Mouse (Mus musculus): ENCODE measurements around the gene Ppm1n. TPM values are rescaled to one million over a fixed set of nuclear protein-coding genes. Genes with fewer than 3 reads are reported as not detected.

Ppm1n gene
- polyA plus RNA-seq, 1 experiment: 5.7 TPM

GRCm38 (mm10) chr7:19301461-19302263, 21.8 kb upstream of the Ppm1n start:
- Histone ChIP-seq H3K4me3 (ENCODE audit: low read depth, low read length) (peak overlapping the region; percentile 33), H3K27me3 (ENCODE audit: control insufficient read depth, insufficient read depth, low read length, poor library complexity, severe bottlenecking) (no peaks in the 10 kb centered on the region), H3K36me3 (ENCODE audit: control insufficient read depth, insufficient read depth, low read length, poor library complexity, severe bottlenecking) (no peaks in the 10 kb centered on the region), H3K9ac (ENCODE audit: low read depth, poor library complexity, severe bottlenecking) (peak overlapping the region; percentile 21; the same call in 1 of the 2 replicates), H3K4me1 (ENCODE audit: control insufficient read depth, insufficient read depth, low read length) (peaks cover 1% of the 10 kb centered on the region), H3K9me3 (replicated peaks; ENCODE audit: control insufficient read depth, insufficient read depth, low read length, poor library complexity, severe bottlenecking) (no peaks in the 10 kb centered on the region), H3K27ac (ENCODE audit: insufficient read depth, low read length) (no peak overlapping the region)
- TF ChIP-seq EP300 (IDR thresholded peaks at IDR 0.05; ENCODE audit: insufficient read depth, low read depth, low read length) (no peak), CTCF (IDR thresholded peaks at IDR 0.05; ENCODE audit: low read depth, low read length) (no peak), POLR2A (IDR thresholded peaks at IDR 0.05; ENCODE audit: insufficient read depth, low read length) (no peak)

- H3K27ac ChIP-seq (ENCODE audit: insufficient read depth, low read length): no peak overlapping the region
- peak overlapping the region; percentile 21; the same call in 1 of the 2 replicates for H3K9ac ChIP-seq (ENCODE audit: low read depth, poor library complexity, severe bottlenecking)
Measured at GRCm38 (mm10) chr7:19300501-19301421, 20.9 kb upstream of the Ppm1n start.

GRCm38 (mm10) chr7:19299194-19299593, 19.3 kb upstream of the Ppm1n start:
- Histone ChIP-seq H3K27me3 (ENCODE audit: control insufficient read depth, insufficient read depth, low read length, poor library complexity, severe bottlenecking) (no peaks in the 10 kb centered on the region), H3K9ac (ENCODE audit: low read depth, poor library complexity, severe bottlenecking) (no peak overlapping the region), H3K9me3 (replicated peaks; ENCODE audit: control insufficient read depth, insufficient read depth, low read length, poor library complexity, severe bottlenecking) (no peaks in the 10 kb centered on the region), H3K4me1 (ENCODE audit: control insufficient read depth, insufficient read depth, low read length) (no peaks in the 10 kb centered on the region), H3K4me3 (ENCODE audit: low read depth, low read length) (no peak overlapping the region), H3K36me3 (ENCODE audit: control insufficient read depth, insufficient read depth, low read length, poor library complexity, severe bottlenecking) (no peaks in the 10 kb centered on the region), H3K27ac (ENCODE audit: insufficient read depth, low read length) (no peak overlapping the region)
- peak; percentile 64 for TF ChIP-seq CTCF (IDR thresholded peaks at IDR 0.05; ENCODE audit: low read depth, low read length)
- TF ChIP-seq POLR2A (IDR thresholded peaks at IDR 0.05; ENCODE audit: insufficient read depth, low read length): no peak

More at GRCm38 (mm10) chr7:19300501-19301421, 20.9 kb upstream of the Ppm1n start:
- H3K9me3 ChIP-seq (replicated peaks; ENCODE audit: control insufficient read depth, insufficient read depth, low read length, poor library complexity, severe bottlenecking): no peaks in the 10 kb centered on the region
- H3K4me3 ChIP-seq (ENCODE audit: low read depth, low read length): peak overlapping the region; percentile 51
- H3K27me3 ChIP-seq (ENCODE audit: control insufficient read depth, insufficient read depth, low read length, poor library complexity, severe bottlenecking): no peaks in the 10 kb centered on the region
- TF ChIP-seq CTCF (IDR thresholded peaks at IDR 0.05; ENCODE audit: low read depth, low read length): peak; percentile 94
- TF ChIP-seq POLR2A (IDR thresholded peaks at IDR 0.05; ENCODE audit: insufficient read depth, low read length): no peak
- 0 out of 2 replicates have a peak, but pooled peaks have one; percentile 13 for TF ChIP-seq EP300 (IDR thresholded peaks at IDR 0.05; ENCODE audit: insufficient read depth, low read depth, low read length)
- H3K4me1 ChIP-seq (ENCODE audit: control insufficient read depth, insufficient read depth, low read length): peaks cover 1% of the 10 kb centered on the region
- H3K36me3 ChIP-seq (ENCODE audit: control insufficient read depth, insufficient read depth, low read length, poor library complexity, severe bottlenecking): no peaks in the 10 kb centered on the region

GRCm38 (mm10) chr7:19297794-19298193, 17.9 kb upstream of the Ppm1n start:
- no peak overlapping the region for H3K27ac ChIP-seq (ENCODE audit: insufficient read depth, low read length)
- H3K4me1 ChIP-seq (ENCODE audit: control insufficient read depth, insufficient read depth, low read length): peaks cover 3% of the 10 kb centered on the region
- no peak for TF ChIP-seq POLR2A (IDR thresholded peaks at IDR 0.05; ENCODE audit: insufficient read depth, low read length)
- no peak for TF ChIP-seq EP300 (IDR thresholded peaks at IDR 0.05; ENCODE audit: insufficient read depth, low read depth, low read length)
- no peak for TF ChIP-seq CTCF (IDR thresholded peaks at IDR 0.05; ENCODE audit: low read depth, low read length)
- H3K27me3 ChIP-seq (ENCODE audit: control insufficient read depth, insufficient read depth, low read length, poor library complexity, severe bottlenecking): no peaks in the 10 kb centered on the region
- H3K9ac ChIP-seq (ENCODE audit: low read depth, poor library complexity, severe bottlenecking): no peak overlapping the region
- no peaks in the 10 kb centered on the region for H3K9me3 ChIP-seq (replicated peaks; ENCODE audit: control insufficient read depth, insufficient read depth, low read length, poor library complexity, severe bottlenecking)
- no peaks in the 10 kb centered on the region for H3K36me3 ChIP-seq (ENCODE audit: control insufficient read depth, insufficient read depth, low read length, poor library complexity, severe bottlenecking)
- no peak overlapping the region for H3K4me3 ChIP-seq (ENCODE audit: low read depth, low read length)

- peak; percentile 11 for TF ChIP-seq CTCF (IDR thresholded peaks at IDR 0.05; ENCODE audit: low read depth, low read length)
- no peak for TF ChIP-seq POLR2A (IDR thresholded peaks at IDR 0.05; ENCODE audit: insufficient read depth, low read length)
- TF ChIP-seq EP300 (IDR thresholded peaks at IDR 0.05; ENCODE audit: insufficient read depth, low read depth, low read length): no peak
- Histone ChIP-seq H3K4me3 (ENCODE audit: low read depth, low read length) (no peak overlapping the region), H3K36me3 (ENCODE audit: control insufficient read depth, insufficient read depth, low read length, poor library complexity, severe bottlenecking) (no peaks in the 10 kb centered on the region), H3K27me3 (ENCODE audit: control insufficient read depth, insufficient read depth, low read length, poor library complexity, severe bottlenecking) (no peaks in the 10 kb centered on the region), H3K27ac (ENCODE audit: insufficient read depth, low read length) (no peak overlapping the region), H3K4me1 (ENCODE audit: control insufficient read depth, insufficient read depth, low read length) (peaks cover 3% of the 10 kb centered on the region), H3K9me3 (replicated peaks; ENCODE audit: control insufficient read depth, insufficient read depth, low read length, poor library complexity, severe bottlenecking) (no peaks in the 10 kb centered on the region), H3K9ac (ENCODE audit: low read depth, poor library complexity, severe bottlenecking) (no peak overlapping the region)
Measured at GRCm38 (mm10) chr7:19297034-19297433, 17.2 kb upstream of the Ppm1n start.
